Mouse (Mus musculus) heart, adult 2 months (tissue): ENCODE results near the gene Slc15a2.

Source experiments
- CTCF ChIP-seq: fragments of 200-600 bp; IDR thresholded peaks from 2 replicates; pipeline ENCODE4 v1.8.1; 2022; ENCODE audit warnings: antibody characterized with exemption, mild to moderate bottlenecking, moderate library complexity
- EP300 ChIP-seq: fragments of 200-500 bp; IDR thresholded peaks from 2 replicates; pipeline ENCODE4 v1.6.1; 2011; ENCODE audit warnings: low read depth, low read length, control low read depth; ENCODE audit not compliant: insufficient read depth
- POLR2A ChIP-seq: fragments of 200-500 bp; IDR thresholded peaks from 2 replicates; pipeline ENCODE4 v1.6.1; 2011; ENCODE audit warnings: mild to moderate bottlenecking, low read depth, low read length, control low read depth; ENCODE audit not compliant: insufficient read depth

DNA sequence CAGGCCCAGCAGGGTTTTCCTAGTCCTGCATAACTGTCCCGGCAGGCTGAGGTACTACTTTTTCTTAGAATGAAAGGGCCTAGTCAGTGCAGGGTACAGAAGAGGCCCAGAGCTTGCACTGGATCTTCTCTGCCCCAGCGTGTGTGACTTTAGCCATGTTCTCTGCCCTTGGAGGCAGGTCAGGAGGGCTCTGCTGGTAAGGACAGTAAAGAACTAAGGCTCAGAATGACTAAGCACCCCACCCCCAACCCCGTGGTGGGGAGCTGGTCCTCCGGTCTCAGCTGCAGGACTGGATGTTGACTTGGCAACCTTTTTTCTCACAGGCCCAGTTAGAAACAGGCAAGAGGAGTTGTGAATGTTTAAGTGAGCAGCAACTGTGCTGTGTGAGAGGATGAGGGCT is 62.0 kb downstream of the Slc15a2 start:
- TF ChIP-seq POLR2A (no peak), CTCF (no peak), EP300 (no peak)
